In genomic region chrX:150996775-150997174, GRCm38 (mm10) we compare ENCODE assay signal across 26 mouse cellular contexts. TPM values are rescaled to one million over a fixed set of nuclear protein-coding genes. Genes with fewer than 3 reads are reported as not detected.
A peak's percentile ranks its signal among the peaks of the same experiment; 100 is the strongest.
DNase-seq lines count a peak whose midpoint lies in the region; ATAC-seq lines count a peak whose summit lies in the region.
"Had no signal": no experiment of that assay in that cellular context is flagged by ENCODE, and none has a peak within 500 bp of the region (broad histone marks: within the 10 kb centered on the region; RNA-seq: fewer than 3 reads in every experiment).

No protein-coding gene starts in this region.

- no peaks in the 10 kb centered on the region for H3K4me1 ChIP-seq in midbrain, embryonic 11.5 days (ENCODE audit: control insufficient read depth, insufficient read depth, low read length)
- H3K4me1 ChIP-seq: forebrain, embryonic 10.5 days; heart, embryonic 10.5 days; limb, embryonic 15.5 days; midbrain, embryonic 13.5 days had no signal

- no peak overlapping the region for H3K4me3 ChIP-seq in midbrain, embryonic 11.5 days (ENCODE audit: low read depth, low read length)
- H3K4me3 ChIP-seq: forebrain, embryonic 10.5 days; heart, embryonic 10.5 days; limb, embryonic 15.5 days; midbrain, embryonic 13.5 days had no signal

- H3K9ac ChIP-seq in midbrain, embryonic 11.5 days (ENCODE audit: low read length) = no peak overlapping the region
- H3K9ac ChIP-seq: limb, embryonic 15.5 days; liver, embryonic 14.5 days; lung, embryonic 14.5 days; midbrain, embryonic 13.5 days had no signal

- H3K27me3 ChIP-seq in midbrain, embryonic 11.5 days (ENCODE audit: control insufficient read depth, insufficient read depth, low read length) = no peaks in the 10 kb centered on the region; the same call in 1 of the 2 replicates
- H3K27me3 ChIP-seq: limb, embryonic 15.5 days; midbrain, embryonic 13.5 days had no signal

- H3K36me3 ChIP-seq in midbrain, embryonic 11.5 days (ENCODE audit: control insufficient read depth, insufficient read depth, low read length) = 0 out of 2 replicates have a peak, but pooled peaks cover 2% of the 10 kb centered on the region

- no peak for ATAC-seq in midbrain, embryonic 11.5 days (ENCODE audit: low FRiP score)
- ATAC-seq: CD4-positive, CD25-positive, alpha-beta regulatory T cell, adult 4 months; forebrain, embryonic 16.5 days; hindbrain, embryonic 16.5 days; intestine, embryonic 16.5 days; midbrain, embryonic 13.5 days had no signal

- WGBS in midbrain, embryonic 11.5 days = 94% methylated on average over 3 of the region's 3 CpGs

- peak; percentile 20 for DNase-seq in layer of hippocampus, adult 11-12 months (ENCODE audit: low spot score)
- DNase-seq in layer of hippocampus, postnatal 10 days (ENCODE audit: low spot score in 2 of 2) = no peak
- peak; percentile 43 to 44 for DNase-seq in right cerebral cortex, adult 2 months (ENCODE audit: low spot score in 2 of 2)
- DNase-seq in right cerebral cortex, postnatal 10 days (ENCODE audit: low spot score in 2 of 2) = no peak
- DNase-seq in left cerebral cortex, adult 9 months (ENCODE audit: low spot score in 2 of 2) = peak; percentile 16 to 52
- peak; percentile 72 for DNase-seq in telencephalon, adult 2 months (ENCODE audit: low read depth, low spot score)
- DNase-seq in midbrain, embryonic 11.5 days (ENCODE audit: low spot score, missing footprints) = no peak
- no peak for DNase-seq in thymus, postnatal 25 days
- DNase-seq: adrenal gland, postnatal 25 days; cerebellum, adult 11-12 months; cerebellum, postnatal 14 days; heart, postnatal 4 days; kidney, adult 9 months; kidney, postnatal 14 days; lung, embryonic 14.5 days; retina, postnatal 1 day; thymus, postnatal 36 days had no signal

- no peaks in the 10 kb centered on the region for H3K9me3 ChIP-seq in midbrain, embryonic 11.5 days (ENCODE audit: control insufficient read depth, low read length)
- H3K9me3 ChIP-seq: forebrain, embryonic 10.5 days; heart, embryonic 10.5 days; limb, embryonic 15.5 days; midbrain, embryonic 13.5 days had no signal

- no peak overlapping the region for H3K4me2 ChIP-seq in midbrain, embryonic 11.5 days
- H3K4me2 ChIP-seq: limb, embryonic 15.5 days; lung, embryonic 14.5 days; midbrain, embryonic 13.5 days had no signal

- no peak overlapping the region for H3K27ac ChIP-seq in midbrain, embryonic 11.5 days (ENCODE audit: low read depth, low read length)
- H3K27ac ChIP-seq: forebrain, embryonic 10.5 days; heart, embryonic 10.5 days; limb, embryonic 15.5 days; liver, embryonic 14.5 days; midbrain, embryonic 13.5 days had no signal

RNA-seq across cellular contexts. Expression of gene Gnl3l, which starts 20.3 kb away (rescaled TPM):
- 100 to 1,000 TPM; 206 to 226 TPM for total RNA-seq in layer of hippocampus, postnatal 10 days (2021)
- 48.2 and 48.5 TPM in 2 replicates for polyA plus RNA-seq in midbrain, embryonic 11.5 days (2014; fragmentation: Nextera tagmentation; extraction: Ambion mirVana)

RNA-seq across cellular contexts. Expression of gene Fgd1, which starts 49.2 kb away (rescaled TPM):
- 10 to 100 TPM; 33.5 to 38.4 TPM for total RNA-seq in layer of hippocampus, postnatal 10 days (2021)
- 7.6 and 8.6 TPM in 2 replicates for polyA plus RNA-seq in midbrain, embryonic 11.5 days (2014; fragmentation: Nextera tagmentation; extraction: Ambion mirVana)
- polyA plus RNA-seq: CD4-positive, CD25-positive, alpha-beta regulatory T cell, adult 4 months had no signal

Comparison
In these comparisons a context has a peak if more than half of its experiments do, and no peak if none do; other contexts are left out.
1. DNase-seq: peak in layer of hippocampus, adult 11-12 months (single experiment), right cerebral cortex, adult 2 months (2 of 2), left cerebral cortex, adult 9 months (2 of 2) and telencephalon, adult 2 months (single experiment); none in layer of hippocampus, postnatal 10 days (0 of 2), right cerebral cortex, postnatal 10 days (0 of 2), midbrain, embryonic 11.5 days (single experiment) and thymus, postnatal 25 days (single experiment).